Mouse (Mus musculus): ENCODE measurements around the gene Mrpl54.

DNA sequence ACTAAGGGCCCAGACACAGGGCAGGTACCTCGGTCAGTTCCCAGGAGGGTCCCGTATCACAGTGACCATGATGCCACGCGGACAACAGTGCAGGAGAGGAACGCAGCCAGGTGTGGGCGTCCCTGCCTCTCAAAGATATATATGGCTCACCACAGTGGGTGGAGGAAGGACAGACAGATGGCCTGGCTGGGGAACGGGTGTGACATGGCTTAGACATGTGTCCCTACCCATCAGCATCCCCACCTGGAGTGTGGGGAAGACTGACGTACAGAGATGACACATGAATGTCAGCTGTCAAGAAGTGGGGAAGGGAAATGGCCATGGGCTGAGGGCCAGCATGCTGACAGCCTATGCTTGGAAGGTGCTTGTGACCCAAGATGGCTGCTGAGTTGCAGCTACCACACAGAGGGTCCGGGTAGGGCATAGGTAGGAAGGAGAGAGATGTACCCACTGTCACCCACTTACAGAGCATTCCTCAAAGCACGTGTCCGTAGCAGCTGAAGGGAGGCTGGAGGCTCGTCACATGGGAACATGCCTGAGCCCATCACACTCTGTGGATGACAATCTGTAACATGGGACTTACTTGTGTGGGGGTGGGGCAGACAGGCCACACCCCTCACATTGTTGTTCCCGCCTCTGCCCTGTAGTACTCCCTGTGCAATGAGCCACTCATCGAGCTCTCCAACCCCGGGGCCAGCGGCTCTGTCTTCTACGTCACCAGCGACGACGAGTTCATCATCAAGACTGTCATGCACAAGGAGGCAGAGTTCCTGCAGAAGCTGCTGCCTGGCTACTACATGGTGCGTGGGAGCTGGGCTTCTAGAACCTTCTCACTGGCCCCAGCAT is 40.3 kb upstream of the Mrpl54 start:
- TF ChIP-seq POLR2A (IDR thresholded peaks at IDR 0.05; ENCODE audit: extremely low read depth, insufficient read depth, low read length) (no peak), CTCF (IDR thresholded peaks at IDR 0.05; ENCODE audit: extremely low read depth, insufficient read depth, low read length) (no peak)

Data from cortical plate, adult 2 months (tissue).